Mouse (Mus musculus): ENCODE data around the gene Cldn34b1.
"Not testable (repeated sequence)": the region's sequence is repeated elsewhere in the genome, so short reads cannot be mapped to it uniquely, and the experiment has no call there.

Cldn34b1 gene

GRCm38 (mm10) chrX:154890167-154890566, at the start of gene Cldn34b1:
Gene Cldn34b1, minus strand, starts transcription at chrX:154890267.
- DNase-seq (ENCODE audit: low spot score), result not testable (repeated sequence)

- DNase-seq (ENCODE audit: low spot score), result not testable (repeated sequence)
These were observed 45.8 kb upstream of the Cldn34b1 start, which contains the start of gene Magea6 for GRCm38 (mm10) chrX:154935887-154936286. Gene Magea6, minus strand, starts transcription at chrX:154935987.

Data from embryo, embryonic 10.5 days (tissue).